Mouse (Mus musculus): Measurements from ENCODE around the gene Cct4.

DNA sequence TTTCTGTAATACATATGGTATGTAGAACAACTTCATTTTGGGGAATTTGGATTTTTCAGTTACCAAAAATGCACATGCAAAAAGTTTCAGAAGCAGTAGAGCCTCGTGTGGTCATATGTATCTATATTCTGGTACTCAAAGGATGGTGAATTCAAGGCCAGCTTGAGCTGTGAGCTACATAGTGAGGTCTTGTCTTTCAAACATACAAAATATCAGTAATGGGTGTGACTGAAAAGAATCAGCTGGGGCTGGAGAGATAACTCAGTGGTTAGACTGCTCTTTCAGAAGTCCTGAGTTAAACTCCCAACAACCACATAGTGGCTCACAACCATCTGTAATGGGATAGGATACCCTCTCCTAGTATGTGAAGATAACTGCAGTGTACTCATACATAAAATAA lies 8.0 kb downstream of the Cct4 start:
- no peak for TF ChIP-seq CTCF (IDR thresholded peaks at IDR 0.05; ENCODE audit: borderline replicate concordance, insufficient read depth, low read depth, low read length)
- no peak for TF ChIP-seq POLR2A (IDR thresholded peaks at IDR 0.05; ENCODE audit: borderline replicate concordance, insufficient read depth, low read length)

Data from cerebellum, adult 2 months (tissue).